Mouse (Mus musculus) ES-CJ7 (cell line): ENCODE results near the gene Olfr1239.

Experiments used
- DNase-seq: peaks from one replicate; pipeline ENCODE4 v3.0.0; 2011; ENCODE audit warnings: low read depth, low spot score

Gene Olfr1239

GRCm38 (mm10) chr2:89420307-89420706, at the start of gene Olfr1239:
Gene Olfr1239 (minus strand): TSS chr2:89420407.
- DNase-seq = no peak

- no peak for DNase-seq
These were observed 22.7 kb upstream of the Olfr1239 start, which contains the start of gene Olfr1240 for GRCm38 (mm10) chr2:89442900-89443299. Gene Olfr1240 (minus strand): TSS chr2:89443000.

- no peak for DNase-seq
These were observed 5.7 kb downstream of the Olfr1239 start for GRCm38 (mm10) chr2:89414557-89414956.

GRCm38 (mm10) chr2:89409576-89409975, 10.6 kb downstream of the Olfr1239 start, which contains the start of gene Olfr1238:
Gene Olfr1238 (minus strand): TSS chr2:89409676.
- no peak for DNase-seq

GRCm38 (mm10) chr2:89400882-89401281, 19.3 kb downstream of the Olfr1239 start:
- no peak for DNase-seq
